Mouse (Mus musculus) lung, embryonic 15.5 days (tissue): ENCODE measurements at regions not wholly inside any gene's neighbourhood (a gene's known extent, or its start where the extent isn't known, plus 50 kb on each side); places are given as distances from the start of the nearest gene placed in this dataset.

Source experiments
- ATAC-seq: fragments of 200-750 bp; cut with Nextera tagmentation; 2 replicates; pipeline ENCODE4 v1.8.0; 2017; ENCODE audit warnings: moderate number of reproducible peaks, borderline replicate concordance; ENCODE audit not compliant: low FRiP score, low TSS enrichment; ENCODE audit errors: extremely low read depth
- H3K27ac ChIP-seq: fragments of 300-500 bp; sonication (generic); 2 replicates; pipeline ENCODE4 v1.5.1; 2015; ENCODE audit warnings: moderate library complexity, mild to moderate bottlenecking, inconsistent platforms
- H3K27me3 ChIP-seq: fragments of 300-500 bp; sonication (generic); 2 replicates; pipeline ENCODE4 v1.6.1; 2015; ENCODE audit warnings: inconsistent platforms
- H3K36me3 ChIP-seq: fragments of 300-500 bp; sonication (generic); 2 replicates; pipeline ENCODE4 v1.6.1; 2015; ENCODE audit warnings: inconsistent platforms
- H3K4me1 ChIP-seq: fragments of 300-500 bp; sonication (generic); 2 replicates; pipeline ENCODE4 v1.6.1; 2015; ENCODE audit warnings: inconsistent platforms
- H3K4me2 ChIP-seq: fragments of 300-500 bp; sonication (generic); 2 replicates; pipeline ENCODE4 v1.6.1; 2015; ENCODE audit warnings: inconsistent platforms, mild to moderate bottlenecking, moderate library complexity
- H3K4me3 ChIP-seq: fragments of 300-500 bp; sonication (generic); 2 replicates; pipeline ENCODE4 v1.5.1; 2015; ENCODE audit warnings: mild to moderate bottlenecking, inconsistent platforms
- H3K9ac ChIP-seq: fragments of 300-500 bp; sonication (generic); 2 replicates; pipeline ENCODE4 v1.6.1; 2015; ENCODE audit warnings: inconsistent platforms
- H3K9me3 ChIP-seq: fragments of 300-500 bp; sonication (generic); 2 replicates; pipeline ENCODE4 v1.6.1; 2016; ENCODE audit warnings: inconsistent platforms
- WGBS: fragments of 180-500 bp; shearing (Covaris S2); methylation state at CpG from one replicate; pipeline ENCODE4 v1.1.7; 2015; 5-methylcytosine and 5-hydroxymethylcytosine counted together

GRCm38 (mm10) chr2:92782621-92783020, 132.3 kb upstream of the Syt13 start:
- Histone ChIP-seq H3K4me2 (no peak overlapping the region), H3K9me3 (no peaks in the 10 kb centered on the region), H3K4me1 (no peaks in the 10 kb centered on the region), H3K27ac (no peak overlapping the region), H3K4me3 (no peak overlapping the region), H3K36me3 (no peaks in the 10 kb centered on the region), H3K27me3 (no peaks in the 10 kb centered on the region), H3K9ac (no peak overlapping the region)
- WGBS, result 59% methylated on average over 4 of the region's 4 CpGs
- ATAC-seq, result no peak

GRCm38 (mm10) chr2:92784916-92785315, 130.0 kb upstream of the Syt13 start:
- Histone ChIP-seq H3K27ac (no peak overlapping the region), H3K4me3 (no peak overlapping the region), H3K4me1 (no peaks in the 10 kb centered on the region), H3K36me3 (no peaks in the 10 kb centered on the region), H3K27me3 (no peaks in the 10 kb centered on the region), H3K4me2 (no peak overlapping the region), H3K9ac (no peak overlapping the region), H3K9me3 (no peaks in the 10 kb centered on the region)
- ATAC-seq, result no peak
- whole genome bisulfite sequencing, result 32% methylated on average over 2 of the region's 2 CpGs

GRCm38 (mm10) chr2:92787925-92788410, 126.9 kb upstream of the Syt13 start:
- H3K9me3 ChIP-seq, result no peaks in the 10 kb centered on the region
- H3K27me3 ChIP-seq, result no peaks in the 10 kb centered on the region
- H3K4me2 ChIP-seq, result no peak overlapping the region
- no peaks in the 10 kb centered on the region for H3K36me3 ChIP-seq
- ATAC-seq, result no peak
- no peak overlapping the region for H3K9ac ChIP-seq
- H3K27ac ChIP-seq, result no peak overlapping the region
- no peaks in the 10 kb centered on the region for H3K4me1 ChIP-seq
- H3K4me3 ChIP-seq, result no peak overlapping the region
- WGBS, result 59% methylated on average over 4 of the region's 4 CpGs

- Histone ChIP-seq H3K36me3 (no peaks in the 10 kb centered on the region), H3K27me3 (no peaks in the 10 kb centered on the region), H3K4me2 (no peak overlapping the region), H3K27ac (no peak overlapping the region), H3K4me1 (no peaks in the 10 kb centered on the region), H3K9me3 (no peaks in the 10 kb centered on the region), H3K9ac (no peak overlapping the region), H3K4me3 (no peak overlapping the region)
- 70% methylated on average over 5 of the region's 5 CpGs for WGBS
- no peak for ATAC-seq
Observed at GRCm38 (mm10) chr2:92788875-92789274, 126.0 kb upstream of the Syt13 start.

- H3K9ac ChIP-seq, result no peak overlapping the region
Observed at GRCm38 (mm10) chr2:92790374-92790773, 124.5 kb upstream of the Syt13 start.

GRCm38 (mm10) chr2:92799770-92800169, 115.1 kb upstream of the Syt13 start:
- H3K4me1 ChIP-seq, result no peaks in the 10 kb centered on the region
- no peak overlapping the region for H3K4me2 ChIP-seq
- H3K36me3 ChIP-seq, result no peaks in the 10 kb centered on the region
- H3K9me3 ChIP-seq, result no peaks in the 10 kb centered on the region
- H3K4me3 ChIP-seq, result no peak overlapping the region
- H3K9ac ChIP-seq, result no peak overlapping the region
- H3K27ac ChIP-seq, result no peak overlapping the region
- WGBS, result 82% methylated on average over 4 of the region's 4 CpGs
- no peaks in the 10 kb centered on the region; the same call in 1 of the 2 replicates for H3K27me3 ChIP-seq
- no peak for ATAC-seq

More at GRCm38 (mm10) chr2:92790374-92790773, 124.5 kb upstream of the Syt13 start:
- H3K4me2 ChIP-seq, result no peak overlapping the region
- no peak overlapping the region for H3K4me3 ChIP-seq
- 86% methylated on average over 2 of the region's 2 CpGs for WGBS
- H3K9me3 ChIP-seq, result no peaks in the 10 kb centered on the region
- H3K4me1 ChIP-seq, result no peaks in the 10 kb centered on the region
- H3K36me3 ChIP-seq, result no peaks in the 10 kb centered on the region
- no peak overlapping the region for H3K27ac ChIP-seq
- H3K27me3 ChIP-seq, result no peaks in the 10 kb centered on the region
- no peak for ATAC-seq

GRCm38 (mm10) chr2:92800667-92801066, 114.2 kb upstream of the Syt13 start:
- Histone ChIP-seq H3K9ac (no peak overlapping the region), H3K4me2 (no peak overlapping the region), H3K4me3 (no peak overlapping the region), H3K4me1 (no peaks in the 10 kb centered on the region), H3K9me3 (no peaks in the 10 kb centered on the region), H3K27ac (no peak overlapping the region), H3K36me3 (no peaks in the 10 kb centered on the region), H3K27me3 (no peaks in the 10 kb centered on the region; the same call in 1 of the 2 replicates)
- no peak for ATAC-seq
- WGBS, result 68% methylated on average over 5 of the region's 5 CpGs

GRCm38 (mm10) chr2:92804916-92805315, 110.0 kb upstream of the Syt13 start:
- no peak for ATAC-seq
- no peaks in the 10 kb centered on the region for H3K36me3 ChIP-seq
- no peak overlapping the region for H3K4me3 ChIP-seq
- 47% methylated on average over 1 of the region's 1 CpGs for whole genome bisulfite sequencing
- no peak overlapping the region for H3K4me2 ChIP-seq
- no peaks in the 10 kb centered on the region for H3K27me3 ChIP-seq
- no peaks in the 10 kb centered on the region; the same call in 1 of the 2 replicates for H3K4me1 ChIP-seq
- H3K9ac ChIP-seq, result no peak overlapping the region
- no peak overlapping the region for H3K27ac ChIP-seq
- H3K9me3 ChIP-seq, result no peaks in the 10 kb centered on the region

- Histone ChIP-seq H3K9me3 (no peaks in the 10 kb centered on the region), H3K4me2 (no peak overlapping the region), H3K27ac (no peak overlapping the region), H3K36me3 (no peaks in the 10 kb centered on the region), H3K27me3 (no peaks in the 10 kb centered on the region), H3K4me1 (no peaks in the 10 kb centered on the region; the same call in 1 of the 2 replicates), H3K9ac (no peak overlapping the region), H3K4me3 (no peak overlapping the region)
- WGBS, result 42% methylated on average over 4 of the region's 4 CpGs
- no peak for ATAC-seq
Observed at GRCm38 (mm10) chr2:92805761-92806160, 109.1 kb upstream of the Syt13 start.

GRCm38 (mm10) chr2:92806481-92807195, 108.3 kb upstream of the Syt13 start:
- Histone ChIP-seq H3K9me3 (no peaks in the 10 kb centered on the region), H3K4me3 (no peak overlapping the region), H3K4me1 (no peaks in the 10 kb centered on the region; the same call in 1 of the 2 replicates), H3K9ac (no peak overlapping the region), H3K27ac (no peak overlapping the region), H3K27me3 (no peaks in the 10 kb centered on the region), H3K4me2 (no peak overlapping the region), H3K36me3 (no peaks in the 10 kb centered on the region)
- ATAC-seq, result no peak
- WGBS, result 12% methylated on average over 7 of the region's 7 CpGs

GRCm38 (mm10) chr2:92807404-92807803, 107.5 kb upstream of the Syt13 start:
- ATAC-seq, result no peak

GRCm38 (mm10) chr2:92808121-92808520, 106.8 kb upstream of the Syt13 start:
- no peak for ATAC-seq
- no peak overlapping the region for H3K4me3 ChIP-seq
- peaks cover 8% of the 10 kb centered on the region; the same call in 1 of the 2 replicates for H3K27me3 ChIP-seq
- no peaks in the 10 kb centered on the region for H3K36me3 ChIP-seq
- no peak overlapping the region for H3K27ac ChIP-seq
- H3K9me3 ChIP-seq, result no peaks in the 10 kb centered on the region
- H3K4me1 ChIP-seq, result peaks cover 2% of the 10 kb centered on the region
- no peak overlapping the region for H3K9ac ChIP-seq
- no peak overlapping the region for H3K4me2 ChIP-seq
- WGBS, result 64% methylated on average over 4 of the region's 4 CpGs

More at GRCm38 (mm10) chr2:92807404-92807803, 107.5 kb upstream of the Syt13 start:
- no peak overlapping the region for H3K4me2 ChIP-seq
- H3K27me3 ChIP-seq, result peaks cover 3% of the 10 kb centered on the region; the same call in 1 of the 2 replicates
- no peaks in the 10 kb centered on the region for H3K36me3 ChIP-seq
- H3K4me1 ChIP-seq, result no peaks in the 10 kb centered on the region; the same call in 1 of the 2 replicates
- H3K9ac ChIP-seq, result no peak overlapping the region
- no peak overlapping the region for H3K27ac ChIP-seq
- H3K4me3 ChIP-seq, result no peak overlapping the region
- 10% methylated on average over 8 of the region's 8 CpGs for WGBS
- H3K9me3 ChIP-seq, result no peaks in the 10 kb centered on the region
